Mouse (Mus musculus): ENCODE results near the gene Zfp827.

Zfp827 gene

DNA sequence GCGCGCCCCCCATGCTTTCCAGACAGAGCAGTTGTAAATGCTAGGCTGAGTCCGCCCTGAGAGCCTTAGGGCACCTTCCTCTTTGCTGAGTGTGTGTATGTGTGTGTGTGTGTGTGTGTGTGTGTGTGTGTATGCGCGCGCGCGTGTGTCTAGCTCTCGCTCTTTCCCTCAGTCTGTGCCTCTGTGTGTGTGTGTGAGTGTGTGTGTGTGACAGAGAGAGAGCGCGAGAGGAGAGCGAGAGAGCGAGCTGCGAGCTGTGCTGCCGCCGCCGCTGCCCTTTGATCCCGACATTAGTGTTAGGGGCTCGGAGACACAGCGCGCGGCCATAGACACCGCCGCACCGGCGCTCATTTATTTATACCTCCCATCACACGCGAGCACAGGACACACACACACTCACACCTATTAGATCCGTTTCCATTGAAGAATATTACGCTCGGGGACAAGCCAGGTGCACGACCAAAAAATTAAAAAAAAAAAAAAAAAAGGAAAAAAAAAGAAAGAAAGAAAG is at the start of gene Zfp827:
TSS of gene Zfp827 (plus strand) at position 461 of the 511 bp plus-strand sequence.
- DNase-seq (ENCODE audit: low spot score in 2 of 2) = peak; percentile 66 to 81

DNA sequence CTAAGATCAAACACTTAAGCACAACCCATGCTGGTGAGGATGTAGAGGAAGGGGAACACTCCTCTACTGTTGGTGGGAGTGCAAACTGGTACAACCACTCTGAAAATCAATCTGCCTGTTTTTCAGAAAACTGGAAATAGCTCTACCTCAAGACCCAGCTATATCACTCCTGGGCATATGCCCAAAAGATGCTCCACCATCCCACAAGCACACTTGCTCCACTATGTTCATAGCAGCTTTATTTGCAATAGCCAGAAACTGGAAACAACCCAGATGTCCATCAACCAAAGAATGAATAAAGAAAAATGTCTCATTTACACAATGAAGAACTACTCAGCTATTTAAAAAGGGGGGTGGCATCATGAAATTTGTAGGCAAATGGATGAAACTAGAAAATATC is 23.9 kb upstream of the Zfp827 start:
- DNase-seq (ENCODE audit: low spot score in 2 of 2) = no peak

DNA sequence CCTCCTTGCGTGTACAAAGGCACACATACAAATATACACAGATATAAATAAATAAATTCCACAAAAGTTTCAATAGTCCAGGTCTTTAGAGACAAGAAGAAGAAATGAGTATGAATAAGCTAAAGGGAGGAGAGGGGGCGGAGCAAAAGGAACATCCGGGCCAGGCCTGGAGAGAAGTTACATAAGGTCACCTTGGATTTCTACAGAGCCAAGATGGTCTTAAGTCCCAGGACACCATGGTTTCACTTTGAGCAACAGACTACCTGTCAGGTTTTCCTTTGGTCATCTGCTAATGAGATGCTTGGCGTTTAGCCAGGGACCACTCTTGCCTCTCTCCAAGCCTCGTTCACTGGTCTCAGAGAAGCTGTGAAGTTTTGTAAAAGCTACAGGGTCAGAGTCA is 13.2 kb upstream of the Zfp827 start:
- no peak for DNase-seq (ENCODE audit: low spot score in 2 of 2)

DNA sequence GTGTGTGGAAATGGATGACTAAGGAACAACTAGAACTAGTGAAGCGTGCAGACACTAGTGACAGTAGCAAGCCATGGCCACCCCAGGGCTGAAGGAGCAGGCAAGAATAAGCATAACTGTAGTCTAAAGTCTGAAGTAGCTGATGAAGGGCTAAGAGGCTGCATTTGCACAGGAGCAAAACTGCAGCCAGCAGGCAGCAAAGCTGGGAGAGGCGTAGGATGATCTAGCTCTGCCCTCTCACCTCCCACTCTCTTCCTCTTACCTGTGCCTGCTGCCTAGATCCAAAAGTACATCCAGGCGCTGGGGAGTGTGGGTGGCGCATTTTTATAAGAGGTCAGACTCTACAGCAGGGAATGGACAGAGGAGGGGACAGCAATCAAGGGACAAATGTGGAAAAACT is 12.2 kb upstream of the Zfp827 start:
- peak; percentile 25 to 26 for DNase-seq (ENCODE audit: low spot score in 2 of 2)

DNA sequence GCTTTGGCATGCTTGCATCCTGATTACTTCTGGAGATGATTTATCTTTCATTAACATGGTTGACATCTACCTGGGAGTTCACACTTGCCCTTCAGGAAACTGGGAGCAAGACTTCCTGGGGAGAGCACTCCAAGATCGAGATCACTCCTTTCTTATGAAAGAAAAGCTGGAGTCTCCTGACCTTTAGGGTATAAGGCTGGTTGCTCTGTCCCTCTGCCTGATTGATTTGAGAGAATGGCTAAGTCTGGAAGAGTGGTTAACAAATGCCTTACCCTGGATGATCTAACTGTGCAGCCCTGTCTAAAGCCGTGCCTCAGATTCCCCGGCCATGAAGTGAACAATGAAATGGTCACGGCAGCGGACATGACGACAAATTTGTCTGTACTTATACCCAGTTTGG is 11.7 kb upstream of the Zfp827 start:
- DNase-seq (ENCODE audit: low spot score in 2 of 2) = no peak

DNA sequence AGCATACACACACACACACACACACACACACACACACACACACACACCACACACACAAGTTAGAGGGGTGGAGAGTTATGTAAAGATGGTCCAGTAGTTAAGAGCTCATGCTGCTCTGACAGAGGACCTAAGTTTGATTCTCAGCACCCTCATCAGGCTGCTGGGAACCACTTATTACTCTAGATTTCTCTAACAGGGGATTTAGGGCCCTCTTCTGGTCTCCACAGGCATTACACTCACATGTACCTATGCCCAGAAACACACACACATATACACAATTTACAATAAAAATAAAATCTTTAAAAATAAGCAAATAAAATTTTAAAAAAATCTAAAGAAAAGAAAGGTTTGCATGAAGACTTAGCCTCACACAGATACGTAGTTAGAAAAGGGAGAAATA is 4.3 kb upstream of the Zfp827 start:
- DNase-seq (ENCODE audit: low spot score in 2 of 2) = no peak

DNA sequence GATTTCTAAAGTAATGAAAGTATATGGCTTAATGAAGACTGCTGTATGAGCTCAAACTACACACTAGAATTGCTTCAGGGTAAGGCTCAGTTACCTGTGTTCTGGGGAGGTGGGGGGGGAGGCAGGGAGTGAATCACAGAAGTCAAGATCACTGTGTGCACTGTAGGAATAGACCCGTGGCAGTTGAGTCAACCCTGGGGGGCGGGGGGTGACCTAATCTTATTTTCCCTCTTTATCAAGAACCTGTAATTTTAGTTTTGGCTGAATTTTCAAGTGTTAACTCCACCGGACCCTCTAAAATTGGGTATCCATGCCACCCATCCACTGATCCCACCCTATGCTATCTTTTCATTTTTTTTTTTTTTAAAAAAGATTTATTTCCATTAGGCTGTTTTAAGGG is 918 bp upstream of the Zfp827 start:
- DNase-seq (ENCODE audit: low spot score in 2 of 2) = no peak

DNA sequence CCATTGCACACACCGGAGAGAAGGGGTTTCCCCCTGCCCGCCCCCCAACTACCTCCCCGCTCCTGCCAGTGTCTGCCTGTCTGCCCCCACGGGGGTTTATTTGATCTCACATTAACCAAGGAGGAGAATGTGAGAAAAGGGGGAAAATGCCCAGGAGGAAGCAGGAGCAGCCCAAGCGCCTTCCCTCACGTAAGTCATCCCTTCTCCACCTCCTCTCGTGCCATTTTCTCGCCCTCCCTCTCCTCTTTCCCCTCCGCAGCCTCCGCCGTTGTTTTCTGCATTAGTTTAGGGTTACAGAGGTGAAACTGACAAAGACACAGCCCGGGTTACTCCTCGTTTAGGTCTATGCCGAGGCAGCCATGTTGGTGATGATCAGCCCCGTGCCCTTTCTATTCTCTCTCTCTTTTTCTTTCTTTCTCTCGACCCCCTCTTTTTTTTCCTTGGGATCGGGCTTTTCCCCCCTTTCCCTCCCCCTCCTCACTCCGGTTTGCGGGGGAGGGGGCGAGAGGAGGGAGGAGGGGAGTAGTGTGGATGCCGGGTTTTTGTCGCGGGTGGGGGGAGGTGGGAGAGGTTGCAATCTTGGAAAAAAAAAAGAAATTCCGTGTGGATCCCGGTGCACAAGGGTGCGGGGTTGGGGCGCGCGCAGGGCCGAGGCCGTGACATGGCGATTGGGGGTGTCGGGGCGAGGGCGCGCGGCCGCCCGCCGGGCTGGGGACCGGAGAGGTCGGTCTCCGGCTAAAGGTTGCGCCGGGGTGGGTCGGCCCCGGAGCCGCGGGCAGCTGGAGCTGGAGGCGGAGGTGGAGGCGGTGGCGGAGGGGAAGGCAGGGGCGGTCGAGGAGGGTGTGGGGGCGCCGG is 531 bp downstream of the Zfp827 start:
- peak; percentile 40 to 48 for DNase-seq (ENCODE audit: low spot score in 2 of 2)

DNA sequence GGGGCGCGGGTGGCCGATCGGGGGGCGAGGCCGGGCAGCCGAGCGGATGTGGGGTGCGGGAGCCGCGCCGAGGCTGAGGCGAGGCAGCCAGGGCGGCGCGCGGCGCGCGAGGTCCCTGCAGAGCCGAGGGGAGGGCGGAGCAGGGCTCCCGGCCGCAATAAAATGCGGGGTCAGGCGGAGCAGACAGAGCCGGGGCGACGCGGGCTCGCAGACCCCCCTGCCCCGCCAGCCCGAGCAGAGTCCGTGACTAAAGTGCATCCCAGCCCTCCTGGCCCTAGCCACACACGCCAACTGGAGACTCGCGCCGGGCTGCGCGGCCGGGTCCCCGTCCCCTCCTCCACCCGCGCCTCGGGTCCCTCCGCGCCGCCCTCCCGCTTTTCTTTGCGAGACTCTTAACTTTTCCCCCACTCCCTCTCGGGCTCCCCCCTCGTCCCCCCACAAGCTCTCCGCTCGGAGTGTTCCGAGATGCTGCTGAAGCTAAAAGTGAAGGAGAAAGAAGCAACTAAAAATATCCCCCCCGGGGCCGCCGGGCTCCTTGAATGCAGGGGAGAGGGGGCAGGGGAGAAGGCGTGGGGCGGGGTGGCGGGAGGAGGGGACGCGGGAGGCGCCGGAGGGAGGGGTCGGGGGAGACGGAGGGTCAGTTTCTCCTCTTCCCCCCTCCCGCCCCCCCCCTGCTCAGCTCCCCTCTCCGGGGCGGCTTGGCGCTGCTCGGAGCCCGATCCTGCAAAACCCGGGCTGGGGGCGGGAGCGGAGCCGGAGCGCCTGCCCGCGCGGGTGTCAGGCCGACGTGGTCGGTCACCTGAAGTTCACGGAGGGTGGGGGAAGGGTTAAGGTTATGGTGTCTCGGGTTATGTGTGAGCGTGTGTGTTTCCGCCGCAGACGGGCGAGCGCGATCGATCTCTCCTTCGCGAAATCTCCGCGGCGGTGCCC is 1.4 kb downstream of the Zfp827 start:
- DNase-seq (ENCODE audit: low spot score in 2 of 2) = peak; percentile 65 to 72

DNA sequence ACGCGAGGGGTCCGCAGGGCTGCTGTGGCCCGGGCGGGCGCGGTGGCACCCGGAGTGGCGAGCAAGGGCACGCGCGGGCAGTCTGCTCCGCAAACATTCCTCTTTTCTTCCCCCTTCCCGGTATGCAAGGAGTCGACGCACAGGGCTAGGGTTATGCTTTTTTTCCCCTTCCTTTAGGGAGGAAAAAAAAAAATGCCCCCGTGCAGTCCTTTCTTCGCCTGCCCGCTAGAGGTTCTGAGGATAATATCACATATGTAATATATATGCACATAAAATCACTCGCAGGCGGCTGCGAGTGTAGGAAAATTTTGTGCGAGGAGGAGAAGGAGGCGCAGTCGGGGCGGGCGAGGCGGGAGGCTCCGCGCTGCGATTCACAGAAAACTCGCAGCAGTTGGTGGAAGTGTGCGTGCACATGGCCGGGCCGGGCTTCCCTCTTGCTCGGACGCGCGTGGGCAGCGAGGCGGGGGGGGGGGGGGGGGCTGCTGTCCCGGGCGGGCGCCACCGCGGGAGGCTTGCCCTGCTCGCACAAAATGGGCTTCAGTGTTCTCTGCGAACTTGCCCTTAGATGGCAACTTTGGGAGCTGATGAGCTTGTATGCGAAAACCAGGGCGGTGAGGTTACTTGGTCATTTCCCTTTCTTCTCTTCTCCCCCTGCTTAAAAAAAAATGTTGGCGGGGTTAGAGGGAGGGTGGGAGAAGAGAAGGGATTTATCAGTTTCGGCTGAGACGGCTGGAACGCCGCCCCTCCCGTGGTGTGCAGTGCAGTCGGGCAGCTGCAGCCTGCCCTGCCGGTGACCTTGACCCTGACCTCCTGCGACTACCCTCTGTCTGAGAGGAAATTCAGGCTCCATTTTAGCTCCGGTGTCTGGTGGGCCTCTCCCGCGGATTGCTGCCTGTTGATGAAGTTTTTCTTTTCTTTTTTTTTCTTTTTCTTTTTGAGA is 2.4 kb downstream of the Zfp827 start:
- DNase-seq (ENCODE audit: low spot score in 2 of 2) = peak; percentile 55 to 68

DNA sequence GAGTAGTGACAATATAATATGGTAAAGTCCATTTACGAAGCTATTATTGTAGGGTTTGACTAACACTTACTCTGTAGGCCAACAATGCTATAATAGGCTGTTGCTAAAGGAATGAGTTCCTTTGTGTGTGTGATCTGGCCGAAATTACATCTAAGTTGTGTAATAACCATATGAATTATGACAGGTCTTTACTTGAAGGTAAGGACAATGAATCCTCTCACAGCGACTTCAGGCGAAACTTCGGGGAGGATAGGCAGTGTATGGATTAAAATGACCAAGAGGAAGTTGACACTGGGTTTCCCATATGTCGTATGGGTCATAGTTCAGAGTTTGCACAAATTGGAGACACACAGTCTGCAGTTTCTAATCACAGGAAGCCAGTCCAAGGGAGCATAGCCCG is 9.3 kb downstream of the Zfp827 start:
- DNase-seq (ENCODE audit: low spot score in 2 of 2) = no peak

DNA sequence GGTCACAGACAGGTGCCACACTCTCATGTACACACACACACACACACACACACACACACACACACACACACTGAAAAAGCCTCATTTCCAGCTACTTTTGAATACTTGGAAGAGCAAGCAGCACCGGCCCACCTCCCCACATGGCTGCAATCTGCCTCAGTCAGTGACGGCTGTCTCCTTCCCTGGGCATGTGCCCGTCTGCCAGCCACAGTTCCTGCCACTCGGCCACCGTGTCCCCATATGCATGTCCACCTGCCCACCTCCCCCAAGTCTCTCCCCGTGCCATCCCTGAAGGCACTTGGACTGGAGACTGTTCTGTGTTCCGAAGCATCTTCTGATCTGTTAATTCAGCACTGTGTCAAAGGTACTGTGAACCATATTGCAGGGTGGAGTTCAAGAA is 9.8 kb downstream of the Zfp827 start:
- DNase-seq (ENCODE audit: low spot score in 2 of 2) = no peak

DNA sequence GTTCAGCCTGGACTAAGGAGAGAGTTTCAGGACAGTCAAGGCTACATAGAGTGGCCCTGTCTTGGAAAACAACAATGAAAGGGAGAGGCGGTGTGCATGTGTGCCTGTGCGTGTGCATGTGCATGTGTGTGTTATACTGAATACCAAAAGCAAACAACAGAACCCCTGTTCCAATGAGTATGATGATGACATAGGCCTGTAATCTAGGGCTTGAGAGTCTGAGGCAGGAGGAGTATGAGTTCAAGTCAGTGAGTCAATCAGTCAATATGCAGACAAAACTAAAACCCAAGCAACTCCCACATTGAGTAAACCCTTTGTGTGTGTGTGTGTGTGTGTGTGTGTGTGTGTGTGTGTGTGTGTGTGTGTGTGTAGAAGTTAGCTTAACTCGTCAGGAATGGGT is 13.2 kb downstream of the Zfp827 start:
- DNase-seq (ENCODE audit: low spot score in 2 of 2) = no peak

DNA sequence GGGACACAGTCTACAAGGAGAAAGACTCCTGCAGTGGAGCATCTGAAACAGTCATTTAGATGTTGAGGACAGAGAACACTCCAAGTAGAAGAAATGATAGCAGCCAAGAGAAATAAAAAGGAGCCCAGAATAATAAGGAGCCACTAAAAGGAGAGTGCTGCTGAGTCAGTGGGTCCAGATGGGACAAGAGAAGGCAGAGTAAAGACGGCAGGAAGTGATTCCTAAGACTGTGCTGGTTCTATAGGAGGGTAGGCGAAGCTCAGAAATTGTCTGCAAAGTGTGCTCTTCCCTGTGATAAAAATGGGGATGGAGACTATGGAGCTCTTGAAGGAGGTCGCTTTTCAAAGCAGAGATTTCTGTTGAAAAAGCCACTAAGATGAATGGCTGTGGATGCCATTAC is 14.0 kb downstream of the Zfp827 start:
- DNase-seq (ENCODE audit: low spot score in 2 of 2) = no peak

DNA sequence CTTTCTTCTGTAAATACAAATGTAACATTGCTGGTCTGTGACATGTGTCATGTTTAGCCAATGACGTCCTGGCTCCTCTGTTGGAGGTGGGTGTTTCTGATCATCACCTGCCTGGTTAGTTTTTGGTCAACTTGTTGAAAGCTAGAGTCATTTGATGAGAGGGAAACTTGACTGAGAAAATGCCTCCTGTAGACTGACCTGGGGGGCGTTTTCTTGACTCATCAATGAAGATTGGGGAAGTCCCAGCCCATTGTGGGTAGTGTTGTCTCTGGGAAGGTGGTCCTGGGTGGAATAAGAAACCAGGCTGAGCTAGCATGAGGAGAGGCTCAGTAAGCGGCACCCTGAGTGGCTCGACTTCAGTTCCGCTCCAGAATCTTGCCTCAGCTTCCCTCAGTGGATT is 16.4 kb downstream of the Zfp827 start:
- DNase-seq (ENCODE audit: low spot score in 2 of 2) = no peak

DNA sequence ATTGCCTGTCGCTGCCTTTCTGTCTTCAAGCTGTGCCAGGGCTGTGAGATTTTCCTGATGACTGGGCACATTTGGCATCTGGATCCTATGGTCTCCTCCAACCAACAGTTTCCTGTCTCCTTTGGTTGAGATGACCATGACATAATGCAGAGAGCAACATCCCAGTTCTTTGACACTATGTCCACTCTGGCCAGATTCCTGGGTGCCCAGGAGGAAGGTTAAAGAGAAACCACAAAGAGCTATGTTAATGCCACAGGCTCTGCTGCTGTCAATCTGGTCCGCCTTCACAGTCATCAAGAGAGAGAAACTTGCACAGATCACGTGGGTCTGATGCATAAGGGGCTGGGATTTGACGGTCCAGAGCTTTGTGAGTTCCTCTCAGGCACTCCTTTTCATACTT is 18.4 kb downstream of the Zfp827 start:
- no peak for DNase-seq (ENCODE audit: low spot score in 2 of 2)

DNA sequence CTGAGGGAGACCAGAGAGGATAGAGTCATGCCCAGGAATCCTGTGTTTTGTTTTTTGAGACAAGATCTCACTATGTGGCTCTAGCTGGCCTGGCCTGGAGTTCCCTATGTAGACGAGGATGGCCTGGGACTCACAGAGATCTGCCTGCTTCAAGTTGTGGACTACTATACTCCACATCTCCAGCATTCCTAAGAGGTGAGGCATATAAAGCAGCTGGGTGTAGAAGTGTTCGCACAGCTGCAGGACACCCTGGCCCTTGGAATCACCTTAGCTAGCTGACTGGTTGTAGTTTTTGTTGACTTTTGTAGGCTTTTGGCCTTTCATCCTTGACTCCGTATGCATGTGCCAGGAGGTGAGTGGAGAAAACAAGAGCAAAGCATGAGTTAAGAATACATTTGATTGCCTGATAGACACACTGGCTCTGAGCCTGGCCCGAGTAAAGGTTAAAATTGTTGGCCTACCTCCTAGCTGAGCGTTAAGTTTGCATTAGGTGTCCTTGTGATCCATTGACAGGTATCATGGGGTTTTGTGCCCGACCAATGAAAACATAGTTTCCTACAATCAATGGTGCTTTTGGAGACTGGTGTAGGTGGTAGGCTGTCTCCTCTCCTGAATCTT is 20.3 kb downstream of the Zfp827 start:
- DNase-seq (ENCODE audit: low spot score in 2 of 2) = no peak

DNA sequence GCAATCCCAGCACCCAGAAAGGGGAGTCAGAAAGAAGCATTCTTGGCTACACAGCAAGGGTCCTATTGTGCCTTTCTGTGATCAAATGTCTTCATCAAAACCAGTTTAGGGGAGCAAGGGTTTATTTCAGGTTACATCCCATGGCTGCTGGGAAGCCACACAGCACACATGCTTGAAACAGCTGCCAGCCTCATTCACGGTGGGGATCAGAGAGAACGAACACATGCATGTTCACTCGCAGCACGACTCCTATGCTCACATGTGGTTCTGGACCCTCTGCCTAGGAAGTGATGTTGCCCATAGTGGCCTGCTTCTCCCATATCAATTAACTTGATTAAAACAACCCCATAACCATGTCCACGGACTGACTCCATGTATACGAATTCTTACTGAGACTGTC is 26.0 kb downstream of the Zfp827 start:
- DNase-seq (ENCODE audit: low spot score in 2 of 2) = no peak

DNA sequence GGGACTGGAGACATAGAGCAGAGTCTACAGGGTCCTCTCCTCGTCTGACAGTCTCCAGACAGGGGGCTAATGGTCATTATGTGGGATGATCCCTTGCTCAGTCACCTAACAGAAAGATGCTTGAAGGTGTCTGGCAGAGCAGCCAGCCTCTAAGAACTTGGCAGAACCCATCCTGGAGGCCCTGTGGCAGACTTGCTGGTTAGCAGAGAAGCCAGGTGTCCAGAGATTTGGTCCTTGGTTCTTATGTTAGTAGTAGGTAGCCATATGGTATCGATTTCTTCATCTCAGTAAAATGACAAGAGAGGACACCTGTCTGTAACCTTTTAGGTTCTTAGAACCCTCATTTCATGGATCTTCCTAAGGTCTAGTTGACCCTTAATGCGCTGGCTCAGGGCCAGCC is 28.9 kb downstream of the Zfp827 start:
- DNase-seq (ENCODE audit: low spot score in 2 of 2) = no peak

DNA sequence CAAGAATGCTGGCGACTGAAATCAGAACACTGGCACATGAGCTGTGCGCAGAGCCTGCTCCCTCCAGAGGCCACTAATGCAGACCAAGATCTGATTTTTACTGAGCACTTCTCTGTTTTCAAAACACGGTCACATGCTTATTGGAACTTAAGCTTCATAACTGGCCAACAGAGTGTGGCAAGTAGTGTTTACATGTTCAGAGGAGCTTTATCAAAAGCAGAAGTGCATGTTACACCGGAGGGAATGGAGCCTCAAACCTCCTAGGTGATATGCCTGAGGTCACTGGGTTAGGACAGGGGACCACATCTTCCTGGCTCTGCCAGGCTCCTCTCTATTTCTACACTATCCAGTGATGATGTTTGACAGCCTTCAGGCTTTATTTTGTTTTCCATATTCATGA is 31.1 kb downstream of the Zfp827 start:
- DNase-seq (ENCODE audit: low spot score in 2 of 2) = no peak

DNA sequence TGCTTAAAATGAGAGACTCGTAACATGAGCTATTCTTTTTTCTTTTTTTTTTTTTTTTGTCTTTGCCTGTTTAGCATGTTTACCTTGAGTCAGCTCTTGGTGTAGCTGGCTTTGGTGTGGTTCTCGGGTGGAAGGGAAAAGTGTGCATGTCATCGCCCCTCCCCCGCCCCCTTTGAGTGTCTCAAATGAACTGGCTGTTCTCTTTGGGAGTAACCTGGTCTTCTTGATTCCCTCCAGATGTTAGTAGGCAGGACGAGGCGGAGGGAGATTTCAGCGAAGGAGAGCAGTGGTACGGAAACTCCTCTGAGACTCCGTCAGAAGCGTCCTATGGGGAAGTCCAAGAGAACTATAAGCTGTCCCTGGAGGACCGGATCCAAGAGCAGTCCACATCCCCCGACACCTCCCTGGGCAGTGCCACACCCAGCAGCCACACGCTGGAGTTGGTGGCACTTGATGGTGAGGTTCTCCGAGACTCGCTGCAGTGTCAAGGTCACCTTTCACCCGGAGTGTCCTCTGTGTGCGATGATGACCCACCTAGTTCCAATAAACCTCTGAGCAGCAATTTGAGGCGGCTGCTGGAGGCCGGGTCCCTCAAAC is 31.9 kb downstream of the Zfp827 start:
- no peak for DNase-seq (ENCODE audit: low spot score in 2 of 2)

Measured in right cerebral cortex, adult 2 months (tissue).